Mouse (Mus musculus): ENCODE results near the gene Atp11b. TPM values are rescaled to one million over a fixed set of nuclear protein-coding genes. Genes with fewer than 3 reads are reported as not detected.

Gene Atp11b
- polyA plus RNA-seq, 2 experiments = 37.3 to 49.0 TPM

DNA sequence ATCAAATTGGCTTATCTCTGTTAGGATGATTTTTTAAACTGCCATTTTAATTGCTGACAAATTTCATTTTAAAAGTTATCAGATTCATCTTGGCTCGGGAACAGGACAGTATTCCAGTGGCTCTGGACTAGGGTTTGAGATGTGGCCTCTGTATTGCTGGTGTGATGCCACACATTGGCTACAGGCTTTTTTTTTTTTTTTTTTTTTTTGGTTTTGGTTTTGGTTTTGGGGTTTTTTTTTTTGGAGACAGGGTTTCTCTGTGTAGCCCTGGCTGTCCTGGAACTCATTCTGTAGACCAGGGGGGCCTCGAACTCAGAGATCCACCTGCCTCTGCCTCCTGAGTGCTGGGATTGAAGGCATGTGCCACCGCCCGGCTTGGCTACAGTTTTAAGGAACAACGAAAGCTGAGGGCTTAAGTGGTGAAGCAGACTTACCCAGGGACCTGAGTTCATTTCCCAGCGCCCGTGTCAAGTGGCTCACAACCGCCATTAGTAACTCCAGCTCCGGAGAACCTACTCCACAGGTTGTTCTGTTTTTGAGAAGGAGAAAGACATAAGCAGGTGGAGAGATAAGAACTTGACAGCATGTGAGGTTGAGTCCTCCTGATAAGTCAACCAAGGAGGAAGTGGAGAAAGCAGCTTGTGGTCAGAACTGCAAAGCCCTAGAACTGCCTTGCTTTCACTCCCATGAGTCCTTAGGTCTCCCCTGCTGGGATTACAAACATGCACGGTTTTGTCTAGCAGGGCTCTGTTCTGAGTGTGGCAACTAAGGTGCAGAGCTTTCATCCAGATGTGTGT is 21.7 kb upstream of the Atp11b start:
- TF ChIP-seq POLR2A (IDR thresholded peaks at IDR 0.05; ENCODE audit: borderline replicate concordance, extremely low read depth, insufficient read depth, insufficient read length) = no peak
- no peaks in the 10 kb centered on the region for H3K9me3 ChIP-seq (ENCODE audit: control insufficient read depth, low read length)
- 83% methylated on average over 10 of the region's 10 CpGs for WGBS
- H3K36me3 ChIP-seq (ENCODE audit: control insufficient read depth, insufficient read depth, low read length) = no peaks in the 10 kb centered on the region
- ATAC-seq (ENCODE audit: low FRiP score, low read depth) (no peak), DNase-seq (ENCODE audit: low spot score) (no peak)
- H3K27ac ChIP-seq (replicated peaks; ENCODE audit: low read depth, low read length) = no peak overlapping the region
- no peak overlapping the region for H3K4me2 ChIP-seq (replicated peaks; ENCODE audit: low read depth, low read length, severe bottlenecking)
- H3K9ac ChIP-seq (ENCODE audit: low read depth, low read length, severe bottlenecking) = no peak overlapping the region
- H3K4me3 ChIP-seq (replicated peaks; ENCODE audit: low read length) = no peak overlapping the region
- no peaks in the 10 kb centered on the region for H3K4me1 ChIP-seq (ENCODE audit: control insufficient read depth, insufficient read depth, low read length)
- H3K27me3 ChIP-seq (ENCODE audit: control insufficient read depth, insufficient read depth, low read length) = no peaks in the 10 kb centered on the region

DNA sequence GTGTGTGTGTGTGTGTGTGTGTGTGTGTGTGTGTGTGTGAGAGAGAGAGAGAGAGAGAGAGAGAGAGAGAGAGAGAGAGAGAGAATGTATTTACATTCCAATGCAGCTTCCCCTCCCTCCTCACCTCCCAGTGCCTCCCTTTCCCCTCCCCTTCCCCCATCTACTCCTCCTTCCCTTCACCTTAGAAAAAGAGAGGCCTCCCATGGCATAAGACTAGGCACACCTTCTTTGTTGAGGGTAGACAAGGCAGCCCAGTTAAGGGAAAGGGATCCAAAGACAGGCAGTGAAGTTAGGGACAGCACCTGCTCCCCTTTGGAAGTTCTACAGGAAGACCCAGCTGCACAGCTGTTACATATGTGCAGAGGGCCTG is 21.1 kb upstream of the Atp11b start:
- no peaks in the 10 kb centered on the region for H3K4me1 ChIP-seq (ENCODE audit: control insufficient read depth, insufficient read depth, low read length)
- ATAC-seq (ENCODE audit: low FRiP score, low read depth) (no peak), DNase-seq (ENCODE audit: low spot score) (no peak)
- no peaks in the 10 kb centered on the region for H3K27me3 ChIP-seq (ENCODE audit: control insufficient read depth, insufficient read depth, low read length)
- H3K9me3 ChIP-seq (ENCODE audit: control insufficient read depth, low read length) = no peaks in the 10 kb centered on the region
- no peak for TF ChIP-seq POLR2A (IDR thresholded peaks at IDR 0.05; ENCODE audit: borderline replicate concordance, extremely low read depth, insufficient read depth, insufficient read length)
- no peak overlapping the region for H3K4me2 ChIP-seq (replicated peaks; ENCODE audit: low read depth, low read length, severe bottlenecking)
- no peak overlapping the region for H3K27ac ChIP-seq (replicated peaks; ENCODE audit: low read depth, low read length)
- H3K4me3 ChIP-seq (replicated peaks; ENCODE audit: low read length) = no peak overlapping the region
- no peak overlapping the region for H3K9ac ChIP-seq (ENCODE audit: low read depth, low read length, severe bottlenecking)
- H3K36me3 ChIP-seq (ENCODE audit: control insufficient read depth, insufficient read depth, low read length) = no peaks in the 10 kb centered on the region

DNA sequence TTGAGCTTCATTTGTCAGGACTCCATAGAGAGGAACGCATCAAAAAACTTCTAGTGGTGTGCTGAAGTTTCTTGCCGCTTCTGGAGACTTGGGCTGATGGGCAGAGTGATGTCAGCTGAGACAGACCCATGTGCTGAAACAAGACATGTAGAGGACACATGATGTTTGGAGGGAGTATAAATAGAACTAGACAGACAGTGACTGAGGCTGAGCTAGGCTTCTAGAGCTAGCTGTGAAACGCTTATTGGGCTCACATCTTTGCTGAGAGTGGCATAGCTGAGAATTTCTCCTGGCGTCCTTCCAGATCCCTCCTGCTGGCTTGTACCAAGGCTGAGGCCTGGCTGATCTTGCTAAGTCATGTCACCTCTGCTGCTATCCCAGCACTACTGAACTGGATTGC is 19.4 kb upstream of the Atp11b start:
- no peaks in the 10 kb centered on the region for H3K4me1 ChIP-seq (ENCODE audit: control insufficient read depth, insufficient read depth, low read length)
- no peaks in the 10 kb centered on the region for H3K27me3 ChIP-seq (ENCODE audit: control insufficient read depth, insufficient read depth, low read length)
- WGBS = 81% methylated on average over 4 of the region's 4 CpGs
- no peak overlapping the region for H3K4me2 ChIP-seq (replicated peaks; ENCODE audit: low read depth, low read length, severe bottlenecking)
- no peak overlapping the region for H3K27ac ChIP-seq (replicated peaks; ENCODE audit: low read depth, low read length)
- H3K9me3 ChIP-seq (ENCODE audit: control insufficient read depth, low read length) = no peaks in the 10 kb centered on the region
- H3K9ac ChIP-seq (ENCODE audit: low read depth, low read length, severe bottlenecking) = no peak overlapping the region
- no peak for TF ChIP-seq POLR2A (IDR thresholded peaks at IDR 0.05; ENCODE audit: borderline replicate concordance, extremely low read depth, insufficient read depth, insufficient read length)
- no peak for DNase-seq (ENCODE audit: low spot score)
- H3K36me3 ChIP-seq (ENCODE audit: control insufficient read depth, insufficient read depth, low read length) = no peaks in the 10 kb centered on the region
- ATAC-seq (ENCODE audit: low FRiP score, low read depth) = no peak
- H3K4me3 ChIP-seq (replicated peaks; ENCODE audit: low read length) = no peak overlapping the region

DNA sequence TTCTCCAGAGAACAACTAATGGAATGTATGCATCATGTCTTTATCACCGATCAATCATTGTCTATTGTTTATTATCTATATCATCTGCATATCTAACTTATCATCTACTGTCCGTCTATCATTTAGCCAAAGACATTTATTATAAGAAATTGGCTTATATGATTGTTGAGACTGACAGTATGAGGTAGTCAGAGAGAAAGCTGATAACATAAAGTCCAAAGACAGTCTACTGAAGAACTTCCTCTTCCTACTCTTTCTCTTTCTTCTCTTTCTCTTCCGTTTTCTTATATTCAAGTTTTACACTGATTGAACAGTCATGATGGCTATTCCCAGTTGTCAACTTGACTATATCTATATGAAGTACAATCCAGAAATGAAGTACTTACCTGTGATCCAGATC is 15.8 kb upstream of the Atp11b start:
- 90% methylated on average over 3 of the region's 3 CpGs for WGBS
- DNase-seq (ENCODE audit: low spot score) = no peak
- TF ChIP-seq POLR2A (IDR thresholded peaks at IDR 0.05; ENCODE audit: borderline replicate concordance, extremely low read depth, insufficient read depth, insufficient read length) = no peak
- H3K4me3 ChIP-seq (replicated peaks; ENCODE audit: low read length) = no peak overlapping the region
- no peak for ATAC-seq (ENCODE audit: low FRiP score, low read depth)
- H3K4me1 ChIP-seq (ENCODE audit: control insufficient read depth, insufficient read depth, low read length) = no peaks in the 10 kb centered on the region
- no peaks in the 10 kb centered on the region for H3K36me3 ChIP-seq (ENCODE audit: control insufficient read depth, insufficient read depth, low read length)
- H3K27me3 ChIP-seq (ENCODE audit: control insufficient read depth, insufficient read depth, low read length) = no peaks in the 10 kb centered on the region
- no peak overlapping the region for H3K4me2 ChIP-seq (replicated peaks; ENCODE audit: low read depth, low read length, severe bottlenecking)
- H3K9ac ChIP-seq (ENCODE audit: low read depth, low read length, severe bottlenecking) = no peak overlapping the region
- no peak overlapping the region for H3K27ac ChIP-seq (replicated peaks; ENCODE audit: low read depth, low read length)
- no peaks in the 10 kb centered on the region for H3K9me3 ChIP-seq (ENCODE audit: control insufficient read depth, low read length)

DNA sequence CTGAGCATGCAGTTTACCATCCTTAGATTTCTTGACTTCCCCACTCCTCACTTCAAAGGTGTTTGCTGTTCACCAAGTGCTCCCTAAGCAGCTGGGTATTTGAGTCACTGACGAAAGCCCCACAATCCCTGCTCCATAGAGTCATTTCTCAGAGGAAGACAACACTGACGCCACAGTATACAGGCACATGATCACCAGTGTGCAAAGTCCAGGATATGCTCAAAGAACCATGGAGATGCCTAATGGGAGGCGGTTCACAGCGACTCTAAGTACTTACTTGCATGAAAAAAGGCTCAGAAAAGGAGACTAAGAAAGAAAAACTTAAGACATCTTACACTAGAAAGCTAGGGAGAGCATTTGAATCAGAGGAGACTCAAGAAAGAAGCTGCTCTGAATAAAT is 8.9 kb upstream of the Atp11b start:
- H3K4me3 ChIP-seq (replicated peaks; ENCODE audit: low read length) = no peak overlapping the region
- no peaks in the 10 kb centered on the region for H3K36me3 ChIP-seq (ENCODE audit: control insufficient read depth, insufficient read depth, low read length)
- H3K9ac ChIP-seq (ENCODE audit: low read depth, low read length, severe bottlenecking) = no peak overlapping the region
- ATAC-seq (ENCODE audit: low FRiP score, low read depth) = no peak
- no peak overlapping the region for H3K4me2 ChIP-seq (replicated peaks; ENCODE audit: low read depth, low read length, severe bottlenecking)
- no peaks in the 10 kb centered on the region for H3K4me1 ChIP-seq (ENCODE audit: control insufficient read depth, insufficient read depth, low read length)
- no peak for DNase-seq (ENCODE audit: low spot score)
- H3K9me3 ChIP-seq (ENCODE audit: control insufficient read depth, low read length) = no peaks in the 10 kb centered on the region
- WGBS = 50% methylated on average over 4 of the region's 4 CpGs
- no peaks in the 10 kb centered on the region for H3K27me3 ChIP-seq (ENCODE audit: control insufficient read depth, insufficient read depth, low read length)
- TF ChIP-seq POLR2A (IDR thresholded peaks at IDR 0.05; ENCODE audit: borderline replicate concordance, extremely low read depth, insufficient read depth, insufficient read length) = no peak
- no peak overlapping the region for H3K27ac ChIP-seq (replicated peaks; ENCODE audit: low read depth, low read length)
